Mouse (Mus musculus) CH12.LX (cell line): ENCODE data around the gene Guca1b.

ENCODE experiments used
- CHD2 ChIP-seq: IDR thresholded peaks from 2 replicates; pipeline ENCODE4 v1.6.1; 2011; ENCODE audit warnings: low read length, improper control_type of control experiment
- CTCF ChIP-seq, 2 experiments: IDR thresholded peaks in 1 of 2; conservative IDR thresholded peaks in 1 of 2; 2 replicates each; pipeline ENCODE4 v1.5.1; 2011 to 2012; ENCODE audit warnings: low read depth in 2 of 2, low read length in 2 of 2, improper control_type of control experiment in 1 of 2, inconsistent platforms in 1 of 2, mild to moderate bottlenecking in 1 of 2, moderate library complexity in 1 of 2
- POLR2A ChIP-seq: IDR thresholded peaks from 2 replicates; pipeline ENCODE4 v1.6.1; 2011; ENCODE audit warnings: low read depth, mild to moderate bottlenecking, improper control_type of control experiment, low read length
- SMC3 ChIP-seq: IDR thresholded peaks from 2 replicates; pipeline ENCODE4 v1.6.1; 2011; ENCODE audit warnings: low read depth, low read length, improper control_type of control experiment
- TCF12 ChIP-seq: IDR thresholded peaks from 2 replicates; pipeline ENCODE4 v1.6.1; 2014; ENCODE audit warnings: low read depth, mild to moderate bottlenecking, inconsistent platforms, low read length, improper control_type of control experiment
- USF2 ChIP-seq: conservative IDR thresholded peaks from 2 replicates; pipeline ENCODE4 v1.6.1; 2011; ENCODE audit warnings: low read depth, low read length, improper control_type of control experiment

DNA sequence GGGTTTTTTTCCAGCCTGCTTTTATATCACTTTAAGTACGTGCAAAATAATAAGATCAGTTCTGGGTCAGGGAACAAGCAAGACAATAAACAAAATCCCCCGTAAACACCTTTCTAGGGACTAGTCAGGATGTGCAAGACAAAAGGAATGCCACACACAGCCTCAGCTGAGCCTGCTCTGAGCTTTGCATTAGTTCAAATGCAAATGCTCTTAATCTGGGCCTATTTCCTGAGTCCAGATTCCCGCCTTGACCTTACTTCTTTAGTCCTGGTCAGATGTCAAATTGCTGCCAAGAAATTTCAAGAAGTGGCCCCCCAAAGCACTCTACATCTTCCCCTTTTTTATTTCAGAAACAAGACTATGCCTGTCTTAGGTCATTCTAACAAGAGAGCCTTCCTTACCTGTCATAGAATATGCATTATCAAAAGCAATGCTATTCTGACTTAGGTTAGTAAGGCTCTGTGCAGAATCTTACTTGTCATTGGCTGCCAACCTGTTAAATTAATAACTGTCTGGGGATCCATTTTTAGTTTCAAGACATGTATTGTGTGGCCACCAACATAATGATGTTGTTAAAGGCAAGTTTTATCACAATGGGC lies 35.4 kb upstream of the Guca1b start:
- no peak for TF ChIP-seq CHD2
- no peak for TF ChIP-seq CTCF (conservative IDR thresholded peaks at IDR 0.05 in 1 of 2, IDR thresholded peaks at IDR 0.05 in 1 of 2; ENCODE audit: low read depth in 2 of 2, low read length in 2 of 2)
- no peak for TF ChIP-seq POLR2A
- no peak for TF ChIP-seq SMC3
- no peak for TF ChIP-seq USF2
- no peak for TF ChIP-seq TCF12
